Mouse (Mus musculus): Measurements from ENCODE around the gene Rassf5. TPM values are rescaled to one million over a fixed set of nuclear protein-coding genes. Genes with fewer than 3 reads are reported as not detected.
"Not testable (repeated sequence)": the region's sequence is repeated elsewhere in the genome, so short reads cannot be mapped to it uniquely, and the experiment has no call there.

Rassf5 gene
- polyA plus RNA-seq, 1 experiment from 2014 or later: 6.7 TPM

DNA sequence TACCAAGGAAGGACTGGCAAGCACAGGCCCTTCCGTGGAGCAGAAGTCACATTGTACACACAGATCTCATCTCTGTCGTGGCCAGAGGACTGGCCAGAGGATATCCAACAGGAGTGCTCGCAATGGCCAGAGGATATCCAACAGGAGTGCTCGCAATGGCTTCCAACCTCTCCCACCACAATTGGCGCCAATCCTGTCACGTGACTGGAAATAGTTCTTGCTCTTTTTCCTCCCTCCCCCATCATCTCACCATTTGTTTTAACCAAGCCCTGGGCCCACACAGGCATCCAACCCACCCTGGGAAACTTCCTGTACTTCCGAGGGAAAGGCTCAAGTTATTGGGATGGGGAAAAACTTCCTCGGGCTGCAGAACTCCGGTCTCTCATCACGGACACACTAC, 23.7 kb upstream of the Rassf5 start:
- Histone ChIP-seq H3K27me3 (replicated peaks; ENCODE audit: control insufficient read depth, insufficient read depth, low read length) (no peaks in the 10 kb centered on the region), H3K9me3 (ENCODE audit: control insufficient read depth, low read length) (no peaks in the 10 kb centered on the region), H3K36me3 (ENCODE audit: control insufficient read depth, insufficient read depth, low read length) (no peaks in the 10 kb centered on the region), H3K9ac (ENCODE audit: low read depth, low read length) (no peak overlapping the region), H3K4me1 (ENCODE audit: control insufficient read depth, insufficient read depth, low read depth, low read length) (peaks cover 4% of the 10 kb centered on the region), H3K27ac (ENCODE audit: low read depth, low read length) (no peak overlapping the region), H3K4me3 (ENCODE audit: low read length) (no peak overlapping the region), H3K4me2 (ENCODE audit: low read length) (no peak overlapping the region)
- ATAC-seq: no peak
- 88% methylated on average over 10 of the region's 10 CpGs for WGBS

DNA sequence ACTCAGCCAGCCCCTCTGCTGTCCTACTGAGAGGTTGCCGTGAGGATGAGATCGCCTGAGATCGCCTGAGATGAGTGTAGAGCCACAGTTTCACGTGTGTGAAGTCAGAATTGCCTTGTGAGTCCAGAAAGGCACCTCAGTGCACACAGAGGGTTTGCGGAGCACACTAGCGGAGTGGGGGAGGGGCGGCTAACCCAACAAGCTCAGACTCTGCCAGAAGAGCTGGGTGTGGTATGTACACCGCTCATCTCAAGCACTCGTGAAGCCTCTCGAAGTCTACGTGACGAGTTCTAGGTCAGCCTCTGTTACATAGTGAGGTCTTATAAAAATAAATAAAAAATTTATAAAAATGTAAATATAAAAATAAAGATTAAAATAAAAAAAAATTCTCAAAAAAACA, 18.8 kb upstream of the Rassf5 start:
- no peak overlapping the region for H3K27ac ChIP-seq (ENCODE audit: low read depth, low read length)
- H3K9ac ChIP-seq (ENCODE audit: low read depth, low read length): no peak overlapping the region
- 76% methylated on average over 12 of the region's 12 CpGs for WGBS
- H3K4me1 ChIP-seq (ENCODE audit: control insufficient read depth, insufficient read depth, low read depth, low read length): no peaks in the 10 kb centered on the region
- H3K4me2 ChIP-seq (ENCODE audit: low read length): no peak overlapping the region
- no peaks in the 10 kb centered on the region for H3K27me3 ChIP-seq (replicated peaks; ENCODE audit: control insufficient read depth, insufficient read depth, low read length)
- no peak overlapping the region for H3K4me3 ChIP-seq (ENCODE audit: low read length)
- H3K9me3 ChIP-seq (ENCODE audit: control insufficient read depth, low read length): no peaks in the 10 kb centered on the region
- H3K36me3 ChIP-seq (ENCODE audit: control insufficient read depth, insufficient read depth, low read length): no peaks in the 10 kb centered on the region
- no peak for ATAC-seq

DNA sequence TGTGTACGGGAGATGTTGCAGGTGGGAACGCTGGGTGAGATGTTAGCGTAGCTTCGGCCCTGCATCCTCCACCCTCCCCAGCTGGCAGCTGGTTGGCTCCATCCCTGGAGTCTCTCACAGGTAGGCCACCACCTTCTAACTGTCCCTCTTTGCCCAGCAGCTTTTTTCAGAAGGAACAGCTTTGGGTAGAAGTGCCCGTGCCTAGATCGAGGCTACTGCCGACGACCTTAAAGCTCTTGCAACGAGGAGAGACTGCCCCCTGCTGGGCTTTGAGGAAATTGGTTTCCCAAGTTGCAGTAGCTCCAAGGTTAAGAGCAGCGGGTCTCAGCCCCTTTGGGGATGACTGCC, 15.2 kb upstream of the Rassf5 start:
- Histone ChIP-seq H3K27ac (ENCODE audit: low read depth, low read length) (no peak overlapping the region), H3K4me2 (ENCODE audit: low read length) (no peak overlapping the region), H3K4me3 (ENCODE audit: low read length) (no peak overlapping the region), H3K36me3 (ENCODE audit: control insufficient read depth, insufficient read depth, low read length) (no peaks in the 10 kb centered on the region), H3K4me1 (ENCODE audit: control insufficient read depth, insufficient read depth, low read depth, low read length) (no peaks in the 10 kb centered on the region), H3K9ac (ENCODE audit: low read depth, low read length) (no peak overlapping the region), H3K9me3 (ENCODE audit: control insufficient read depth, low read length) (no peaks in the 10 kb centered on the region), H3K27me3 (replicated peaks; ENCODE audit: control insufficient read depth, insufficient read depth, low read length) (no peaks in the 10 kb centered on the region)
- 23% methylated on average over 10 of the region's 10 CpGs for WGBS
- peak; percentile 56; the same call in 1 of the 2 replicates for ATAC-seq

DNA sequence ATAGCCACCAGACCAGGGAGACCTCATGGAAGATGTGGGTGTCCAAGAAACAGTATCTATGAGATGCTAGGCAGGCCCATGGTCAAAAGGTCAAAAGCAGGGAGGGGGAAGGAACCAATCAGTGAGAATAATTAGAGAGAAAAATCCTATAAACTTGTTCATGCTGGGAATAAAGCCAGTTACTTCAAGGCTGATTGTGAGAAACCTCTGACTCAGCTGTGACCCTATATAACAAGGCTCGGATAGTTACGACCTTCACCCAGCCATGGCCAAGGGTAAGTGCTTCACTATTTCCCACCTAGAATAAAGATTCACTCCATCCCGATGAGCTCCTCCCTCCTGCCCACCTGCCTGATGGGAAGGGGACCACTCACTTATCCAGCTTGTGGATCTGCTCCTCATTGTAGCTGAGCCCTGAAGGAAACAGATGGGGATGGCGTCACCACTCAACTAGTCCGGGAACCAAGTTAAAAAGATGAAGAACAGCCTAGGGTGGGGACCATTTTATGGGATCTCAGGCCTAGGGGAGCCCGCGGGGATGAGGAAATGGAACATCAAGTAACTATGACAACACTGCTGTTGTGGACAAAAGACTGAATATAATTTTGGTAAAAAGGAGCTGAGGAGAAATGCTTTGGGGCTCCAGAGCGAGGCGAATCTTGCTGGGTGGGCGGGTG, 14.7 kb upstream of the Rassf5 start:
- Histone ChIP-seq H3K27ac (ENCODE audit: low read depth, low read length) (no peak overlapping the region), H3K4me1 (ENCODE audit: control insufficient read depth, insufficient read depth, low read depth, low read length) (no peaks in the 10 kb centered on the region), H3K27me3 (replicated peaks; ENCODE audit: control insufficient read depth, insufficient read depth, low read length) (no peaks in the 10 kb centered on the region), H3K9ac (ENCODE audit: low read depth, low read length) (no peak overlapping the region), H3K9me3 (ENCODE audit: control insufficient read depth, low read length) (no peaks in the 10 kb centered on the region), H3K4me3 (ENCODE audit: low read length) (no peak overlapping the region), H3K4me2 (ENCODE audit: low read length) (no peak overlapping the region), H3K36me3 (ENCODE audit: control insufficient read depth, insufficient read depth, low read length) (no peaks in the 10 kb centered on the region)
- peak; percentile 19; the same call in 1 of the 2 replicates for ATAC-seq
- WGBS: 69% methylated on average over 10 of the region's 10 CpGs

DNA sequence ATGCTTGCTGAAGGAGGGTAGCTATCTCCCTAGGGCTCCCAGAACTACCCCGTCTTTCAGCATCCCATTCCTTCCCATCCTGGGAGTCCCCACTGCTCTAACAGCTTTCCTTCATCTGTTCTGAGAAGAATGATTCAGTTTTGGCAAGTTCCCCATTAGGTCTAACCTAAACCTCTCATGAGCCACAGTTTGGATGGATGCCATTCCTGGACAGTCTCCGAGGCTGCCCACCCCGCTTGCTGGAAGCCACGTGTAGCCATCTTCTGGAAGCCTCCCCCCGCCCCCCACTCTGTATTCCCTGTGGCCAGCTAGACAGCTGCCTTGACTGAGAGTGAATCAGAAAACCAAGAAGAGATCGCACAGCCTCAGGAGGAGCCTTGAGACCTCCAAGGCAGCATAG, 12.2 kb upstream of the Rassf5 start:
- Histone ChIP-seq H3K27me3 (replicated peaks; ENCODE audit: control insufficient read depth, insufficient read depth, low read length) (no peaks in the 10 kb centered on the region), H3K4me2 (ENCODE audit: low read length) (no peak overlapping the region), H3K36me3 (ENCODE audit: control insufficient read depth, insufficient read depth, low read length) (no peaks in the 10 kb centered on the region), H3K27ac (ENCODE audit: low read depth, low read length) (no peak overlapping the region), H3K4me3 (ENCODE audit: low read length) (no peak overlapping the region), H3K9me3 (ENCODE audit: control insufficient read depth, low read length) (no peaks in the 10 kb centered on the region), H3K9ac (ENCODE audit: low read depth, low read length) (no peak overlapping the region), H3K4me1 (ENCODE audit: control insufficient read depth, insufficient read depth, low read depth, low read length) (no peaks in the 10 kb centered on the region)
- ATAC-seq: no peak
- WGBS: 70% methylated on average over 6 of the region's 6 CpGs

DNA sequence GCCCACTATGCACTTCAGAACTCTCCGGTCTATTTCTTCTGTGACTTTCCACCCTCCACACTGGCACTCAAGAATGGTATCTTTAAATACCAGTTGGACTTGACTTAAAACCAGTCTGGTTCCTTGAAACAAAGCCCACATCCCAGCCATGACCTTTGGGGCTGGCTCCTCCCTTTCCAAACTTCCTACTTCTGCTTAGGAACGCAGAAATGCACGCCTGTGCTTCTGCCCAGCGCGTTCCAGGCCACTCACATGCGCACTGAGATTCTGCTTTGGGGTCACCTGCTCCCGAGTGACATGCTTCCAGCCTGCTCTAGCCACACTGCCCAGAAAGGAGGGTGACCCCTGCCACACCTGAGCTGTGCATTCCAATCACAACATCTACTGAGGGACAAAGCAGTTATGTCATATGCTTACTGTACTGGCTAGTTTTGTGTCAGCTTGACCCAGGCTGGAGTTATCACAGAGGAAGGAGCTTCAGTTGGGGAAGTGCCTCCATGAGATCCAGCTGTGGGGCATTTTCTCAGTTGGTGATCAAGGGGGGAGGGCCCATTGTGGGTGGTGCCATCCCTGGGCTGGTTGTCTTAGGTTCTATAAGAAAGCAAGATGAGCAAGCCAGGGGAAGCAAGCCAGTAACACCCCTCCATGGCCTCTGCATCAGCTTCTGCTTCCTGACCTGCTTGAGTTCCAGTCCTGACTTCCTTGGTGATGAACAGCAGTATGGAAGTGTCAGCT, 7.6 kb upstream of the Rassf5 start:
- not testable (repeated sequence) for H3K27ac ChIP-seq (ENCODE audit: low read depth, low read length); H3K4me3 ChIP-seq (ENCODE audit: low read length); H3K36me3 ChIP-seq (ENCODE audit: control insufficient read depth, insufficient read depth, low read length); H3K4me2 ChIP-seq (ENCODE audit: low read length); H3K9ac ChIP-seq (ENCODE audit: low read depth, low read length); ATAC-seq; H3K4me1 ChIP-seq (ENCODE audit: control insufficient read depth, insufficient read depth, low read depth, low read length); H3K9me3 ChIP-seq (ENCODE audit: control insufficient read depth, low read length); H3K27me3 ChIP-seq (replicated peaks; ENCODE audit: control insufficient read depth, insufficient read depth, low read length)
- WGBS: 81% methylated on average over 7 of the region's 7 CpGs

DNA sequence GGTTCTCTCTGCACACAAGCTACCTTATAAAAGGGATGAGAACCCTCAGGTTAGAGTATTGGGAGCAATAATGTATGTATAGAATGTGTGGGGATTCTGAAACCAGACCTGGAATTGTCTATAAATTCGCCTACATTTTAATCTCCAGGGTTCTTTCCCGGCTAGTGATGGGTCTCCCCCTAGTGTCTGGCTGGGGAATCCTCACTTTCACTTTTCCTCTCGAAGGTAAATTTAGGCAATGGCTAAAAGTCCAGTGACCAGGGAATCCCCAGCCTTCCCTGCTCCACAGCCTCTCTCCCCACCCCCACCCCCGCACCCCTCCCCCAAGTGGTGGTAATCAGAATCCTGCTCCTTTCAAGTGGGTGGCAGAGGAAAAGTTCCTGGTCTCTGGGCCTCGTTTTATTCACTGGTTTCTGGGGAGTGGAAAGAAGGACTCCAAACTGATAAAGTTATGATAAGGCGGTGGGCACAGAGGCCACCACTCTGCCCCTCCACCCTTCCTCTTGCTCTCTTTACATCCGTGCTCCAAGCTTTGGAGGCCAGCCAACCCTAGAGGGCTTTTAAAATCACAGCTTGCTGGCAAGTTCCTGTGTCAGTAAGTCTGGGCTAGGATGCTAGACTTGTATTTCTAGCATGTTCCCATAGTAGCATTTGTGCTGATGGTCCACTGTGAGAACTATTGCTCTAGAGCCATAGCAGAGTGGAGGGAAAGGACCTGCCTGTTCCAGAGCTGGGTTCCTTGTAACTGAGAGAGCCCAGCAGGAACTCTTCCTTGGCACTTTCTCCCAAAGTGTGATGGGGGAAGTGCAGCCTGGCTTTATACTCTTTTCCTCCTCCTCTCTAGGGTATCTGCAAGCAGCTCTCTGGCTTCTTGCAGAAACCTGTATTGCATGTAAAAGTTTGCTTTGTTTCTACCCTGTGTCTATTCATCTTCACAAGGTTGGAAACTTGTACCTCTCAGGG, 1.7 kb upstream of the Rassf5 start:
- Histone ChIP-seq H3K27ac (ENCODE audit: low read depth, low read length) (no peak overlapping the region), H3K4me2 (ENCODE audit: low read length) (peak overlapping the region; percentile 14; the same call in 1 of the 2 replicates)

DNA sequence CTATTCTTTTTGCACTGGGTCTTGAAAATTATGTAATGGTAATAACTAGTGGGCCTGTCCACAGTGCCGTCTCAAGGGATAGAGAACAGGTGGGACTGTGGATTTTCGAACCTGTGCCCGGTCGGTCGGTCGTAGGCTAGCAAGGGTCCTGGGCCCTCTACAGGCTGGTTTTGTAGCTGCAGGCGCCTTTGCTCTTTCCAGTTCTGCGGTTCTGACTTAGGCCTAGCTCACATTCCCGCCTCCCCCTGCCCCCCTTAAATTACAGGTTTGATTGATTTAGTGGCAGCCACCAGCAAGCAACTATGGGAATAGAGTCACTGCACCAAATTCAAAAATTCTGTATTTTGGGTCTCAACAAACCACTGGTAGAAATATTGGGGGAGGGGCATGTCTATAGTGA, 868 bp upstream of the Rassf5 start:
- Histone ChIP-seq H3K4me3 (ENCODE audit: low read length) (peak overlapping the region; percentile 79), H3K4me2 (ENCODE audit: low read length) (peak overlapping the region; percentile 92), H3K4me1 (ENCODE audit: control insufficient read depth, insufficient read depth, low read depth, low read length) (peaks cover 13% of the 10 kb centered on the region), H3K36me3 (ENCODE audit: control insufficient read depth, insufficient read depth, low read length) (no peaks in the 10 kb centered on the region), H3K9ac (ENCODE audit: low read depth, low read length) (peak overlapping the region; percentile 95), H3K9me3 (ENCODE audit: control insufficient read depth, low read length) (no peaks in the 10 kb centered on the region), H3K27me3 (replicated peaks; ENCODE audit: control insufficient read depth, insufficient read depth, low read length) (no peaks in the 10 kb centered on the region), H3K27ac (ENCODE audit: low read depth, low read length) (no peak overlapping the region)
- WGBS: 5% methylated on average over 9 of the region's 9 CpGs
- peak; percentile 58 for ATAC-seq

More for the DNA sequence above, 1.7 kb upstream of the Rassf5 start:
- Histone ChIP-seq H3K27me3 (replicated peaks; ENCODE audit: control insufficient read depth, insufficient read depth, low read length) (no peaks in the 10 kb centered on the region), H3K9me3 (ENCODE audit: control insufficient read depth, low read length) (no peaks in the 10 kb centered on the region), H3K4me1 (ENCODE audit: control insufficient read depth, insufficient read depth, low read depth, low read length) (peaks cover 11% of the 10 kb centered on the region), H3K4me3 (ENCODE audit: low read length) (no peak overlapping the region), H3K9ac (ENCODE audit: low read depth, low read length) (no peak overlapping the region; the same call in 1 of the 2 replicates), H3K36me3 (ENCODE audit: control insufficient read depth, insufficient read depth, low read length) (no peaks in the 10 kb centered on the region)
- WGBS: 15% methylated on average over 7 of the region's 7 CpGs
- ATAC-seq: no peak

All from hindbrain, embryonic 16.5 days (tissue).